Mouse (Mus musculus) forebrain, embryonic 13.5 days (tissue): ENCODE measurements around the gene Pigq. TPM values are rescaled to one million over a fixed set of nuclear protein-coding genes. Genes with fewer than 3 reads are reported as not detected.
A peak's percentile ranks its signal among the peaks of the same experiment; 100 is the strongest.

Experiments used
- ATAC-seq: fragments of 200-750 bp; cut with Nextera tagmentation; 2 replicates; pipeline ENCODE4 v1.8.0; 2017
- H3K27ac ChIP-seq: fragments of 300-500 bp; sonication (generic); 2 replicates; pipeline ENCODE4 v1.5.1; 2015; ENCODE audit warnings: inconsistent platforms, mild to moderate bottlenecking, moderate library complexity
- H3K27me3 ChIP-seq: fragments of 300-500 bp; sonication (generic); 2 replicates; pipeline ENCODE4 v1.6.1; 2015; ENCODE audit warnings: mild to moderate bottlenecking, inconsistent platforms
- H3K36me3 ChIP-seq: fragments of 300-500 bp; sonication (generic); 2 replicates; pipeline ENCODE4 v1.6.1; 2015; ENCODE audit warnings: mild to moderate bottlenecking, inconsistent platforms; ENCODE audit not compliant: poor library complexity, severe bottlenecking
- H3K4me1 ChIP-seq: fragments of 300-500 bp; sonication (generic); 2 replicates; pipeline ENCODE4 v1.6.1; 2015; ENCODE audit warnings: inconsistent platforms
- H3K4me2 ChIP-seq: fragments of 300-500 bp; sonication (generic); 2 replicates; pipeline ENCODE4 v1.6.1; 2015; ENCODE audit warnings: inconsistent platforms, mild to moderate bottlenecking, moderate library complexity
- H3K4me3 ChIP-seq: fragments of 300-500 bp; sonication (generic); 2 replicates; pipeline ENCODE4 v1.5.1; 2015; ENCODE audit warnings: mild to moderate bottlenecking, inconsistent platforms
- H3K9ac ChIP-seq: fragments of 300-500 bp; sonication (generic); 2 replicates; pipeline ENCODE4 v1.6.1; 2015; ENCODE audit warnings: mild to moderate bottlenecking, inconsistent platforms
- H3K9me3 ChIP-seq: fragments of 300-500 bp; sonication (generic); replicated peaks from 2 replicates; pipeline ENCODE4 v1.6.1; 2016; ENCODE audit warnings: inconsistent platforms
- WGBS: fragments of 180-500 bp; shearing (Covaris S2); methylation state at CpG from one replicate; pipeline ENCODE4 v1.1.7; 2015; 5-methylcytosine and 5-hydroxymethylcytosine counted together
- polyA plus RNA-seq: library from polyadenylated mRNA; unstranded; fragments of >200 nt; fragmentation: Nextera tagmentation; extraction: Ambion mirVana; gene quantifications from 2 replicates; pipeline ENCODE4 v1.2.1, GENCODE M21; 2015

Pigq gene
- polyA plus RNA-seq, 1 experiment from 2014 or later, result 45.0 TPM

DNA sequence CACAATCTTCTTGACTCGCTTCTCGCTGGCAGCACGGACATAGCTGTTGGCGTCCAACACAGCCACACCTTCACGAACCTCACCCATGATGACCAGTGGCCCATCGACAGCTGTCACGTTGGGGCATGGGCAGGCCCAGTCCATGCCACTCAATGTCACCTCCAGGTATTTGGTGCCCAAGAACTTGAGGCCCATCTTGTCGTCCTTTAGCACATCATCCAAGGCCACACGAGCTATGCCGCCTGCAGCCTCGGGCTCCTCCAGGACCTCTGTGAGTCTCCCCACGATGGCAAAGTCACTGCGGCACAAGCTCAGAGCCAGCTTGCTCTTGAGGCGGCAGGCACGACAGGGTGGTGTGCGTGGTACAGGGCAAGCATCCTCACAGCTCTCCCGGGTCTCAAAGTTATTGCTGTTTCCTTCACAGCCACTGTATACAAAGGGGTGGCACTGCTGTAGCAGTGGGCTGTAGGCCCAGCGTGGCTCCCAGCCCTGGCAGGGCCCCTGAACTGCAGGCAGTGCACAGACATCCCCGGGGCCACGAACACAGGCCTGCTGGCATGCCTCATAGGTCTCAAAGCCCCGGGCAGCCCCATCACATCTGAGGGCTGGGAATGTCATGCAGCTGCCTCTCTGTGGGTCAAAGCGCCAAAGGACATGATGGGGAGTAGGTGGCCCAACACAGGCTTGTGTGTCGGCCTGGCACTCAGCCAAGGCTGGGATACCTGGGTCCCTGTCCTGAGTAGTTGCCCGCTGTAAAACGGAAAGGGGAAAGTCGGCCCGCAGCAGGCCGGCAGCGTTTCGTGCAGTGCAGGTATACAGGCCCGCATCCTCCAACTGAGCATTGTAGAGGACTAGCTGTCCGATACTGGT, 66.8 kb downstream of the Pigq start:
- 92% methylated on average over 32 of the region's 32 CpGs for WGBS
- H3K4me3 ChIP-seq, result no peak overlapping the region
- peaks cover 38% of the 10 kb centered on the region for H3K4me1 ChIP-seq
- H3K27ac ChIP-seq, result no peak overlapping the region
- peaks cover 40% of the 10 kb centered on the region for H3K36me3 ChIP-seq
- no peak for ATAC-seq
- H3K27me3 ChIP-seq, result no peaks in the 10 kb centered on the region
- no peak overlapping the region for H3K4me2 ChIP-seq
- H3K9ac ChIP-seq, result no peak overlapping the region
- no peaks in the 10 kb centered on the region for H3K9me3 ChIP-seq

- Histone ChIP-seq H3K4me3 (no peak overlapping the region), H3K27me3 (no peaks in the 10 kb centered on the region), H3K9me3 (no peaks in the 10 kb centered on the region), H3K36me3 (peaks cover 31% of the 10 kb centered on the region), H3K9ac (no peak overlapping the region), H3K4me1 (peaks cover 38% of the 10 kb centered on the region), H3K27ac (no peak overlapping the region), H3K4me2 (peak overlapping the region; percentile 89; the same call in 1 of the 2 replicates)
- WGBS, result 96% methylated on average over 3 of the region's 3 CpGs
- no peak for ATAC-seq
These were observed 67.7 kb downstream of the Pigq start for GRCm38 (mm10) chr17:25877025-25877424.

Other genes with a start within 250 kb of the Pigq start
- gene Gng13, start 227.8 kb downstream of the Pigq start, polyA plus RNA-seq, result 0.61 TPM in 1 of 2 replicates, not detected in the other
- gene Chtf18, start 217.5 kb downstream of the Pigq start, polyA plus RNA-seq, result 24.6 and 30.1 TPM in 2 replicates
- 22.3 and 24.7 TPM in 2 replicates for gene Rpusd1, start 217.3 kb downstream of the Pigq start, polyA plus RNA-seq
- gene Mslnl, start 208.9 kb downstream of the Pigq start, polyA plus RNA-seq, result not detected in 2 replicates
- gene Msln, start 190.6 kb downstream of the Pigq start, polyA plus RNA-seq, result 0.18 TPM in 1 of 2 replicates, not detected in the other
- gene Narfl, start 171.2 kb downstream of the Pigq start, polyA plus RNA-seq, result 26.4 and 27.3 TPM in 2 replicates
- 108 and 127 TPM in 2 replicates for gene Haghl, start 159.3 kb downstream of the Pigq start, polyA plus RNA-seq
- 0.21 and 0.23 TPM in 2 replicates for gene Ccdc78, start 158.4 kb downstream of the Pigq start, polyA plus RNA-seq
- gene Fam173a, start 152.0 kb downstream of the Pigq start, polyA plus RNA-seq, result 75.5 and 84.8 TPM in 2 replicates
- gene AC134908.4, start 149.3 kb downstream of the Pigq start, polyA plus RNA-seq, result 1.8 TPM in 1 of 2 replicates, not detected in the other
- gene Metrn, start 147.8 kb downstream of the Pigq start, polyA plus RNA-seq, result 43.7 and 53.7 TPM in 2 replicates
- 22.7 and 25.2 TPM in 2 replicates for gene Fbxl16, start 135.9 kb downstream of the Pigq start, polyA plus RNA-seq
- gene Wdr24, start 121.3 kb downstream of the Pigq start, polyA plus RNA-seq, result 27.7 and 30.0 TPM in 2 replicates
- 64.6 and 69.8 TPM in 2 replicates for gene Jmjd8, start 116.1 kb downstream of the Pigq start, polyA plus RNA-seq
- 303 and 330 TPM in 2 replicates for gene Stub1, start 111.5 kb downstream of the Pigq start, polyA plus RNA-seq
- gene Rhbdl1, start 107.6 kb downstream of the Pigq start, polyA plus RNA-seq, result 9.7 and 11.2 TPM in 2 replicates
- gene Gm20683, start 103.2 kb downstream of the Pigq start, polyA plus RNA-seq, result 5.9 and 7.1 TPM in 2 replicates
- gene Rhot2, start 100.1 kb downstream of the Pigq start, polyA plus RNA-seq, result 16.2 and 17.6 TPM in 2 replicates
- gene Wdr90, start 83.4 kb downstream of the Pigq start, polyA plus RNA-seq, result 24.9 and 28.5 TPM in 2 replicates
- 12.9 and 13.6 TPM in 2 replicates for gene Mcrip2, start 76.2 kb downstream of the Pigq start, polyA plus RNA-seq
- gene Mettl26, start 69.9 kb downstream of the Pigq start, polyA plus RNA-seq, result 62.5 and 67.1 TPM in 2 replicates
- gene Wfikkn1, start 64.1 kb downstream of the Pigq start, polyA plus RNA-seq, result 0.76 and 0.77 TPM in 2 replicates
- gene Rab40c, start 25.2 kb downstream of the Pigq start, polyA plus RNA-seq, result 39.5 and 45.9 TPM in 2 replicates
- not detected in 2 replicates for gene Nhlrc4, start within 50 bp of the Pigq start, polyA plus RNA-seq
- gene A930017K11Rik, start 7.6 kb upstream of the Pigq start, polyA plus RNA-seq, result not detected in 2 replicates
- gene Capn15, start 40.9 kb upstream of the Pigq start, polyA plus RNA-seq, result 16.6 and 17.1 TPM in 2 replicates
- gene Rab11fip3, start 124.6 kb upstream of the Pigq start, polyA plus RNA-seq, result 22.7 and 24.4 TPM in 2 replicates
- 25.8 and 25.9 TPM in 2 replicates for gene Decr2, start 145.4 kb upstream of the Pigq start, polyA plus RNA-seq
- 53.0 and 55.8 TPM in 2 replicates for gene Nme4, start 150.7 kb upstream of the Pigq start, polyA plus RNA-seq
- 1.5 and 1.9 TPM in 2 replicates for gene Tmem8, start 168.4 kb upstream of the Pigq start, polyA plus RNA-seq
- gene Mrpl28, start 178.6 kb upstream of the Pigq start, polyA plus RNA-seq, result 230 and 241 TPM in 2 replicates
- gene Axin1, start 193.8 kb upstream of the Pigq start, polyA plus RNA-seq, result 9.3 and 12.1 TPM in 2 replicates